Mouse (Mus musculus): ENCODE data around the gene Cypt2.
"Not testable (repeated sequence)": the region's sequence is repeated elsewhere in the genome, so short reads cannot be mapped to it uniquely, and the experiment has no call there.

Cypt2 gene

DNA sequence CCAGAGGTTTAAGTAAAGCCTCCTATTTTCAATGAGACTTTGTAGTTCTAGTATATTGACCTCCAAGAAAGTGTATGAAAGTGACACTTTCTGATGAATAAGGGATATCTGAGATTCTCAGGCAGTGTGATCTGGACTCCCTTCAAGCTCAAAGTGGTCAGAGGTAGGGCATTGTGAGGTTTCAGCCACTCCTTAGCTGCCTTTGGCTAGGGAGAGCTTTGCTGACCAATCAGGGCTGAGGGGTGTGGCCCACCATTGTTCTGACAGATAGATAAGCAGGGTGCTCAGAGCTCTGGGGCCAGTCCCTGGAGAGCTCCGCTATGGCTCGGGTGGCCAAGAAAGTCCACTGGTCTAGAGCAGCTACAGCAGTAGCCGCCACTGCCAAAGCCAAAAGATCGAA is at the start of gene Cypt2:
Gene Cypt2, plus strand, starts transcription at position 301 of the 400 bp plus-strand sequence.
- not testable (repeated sequence) for DNase-seq

- no peak for DNase-seq
Observed at GRCm38 (mm10) chrX:105546234-105546633, 46.7 kb downstream of the Cypt2 start.
